Mouse (Mus musculus): ENCODE measurements around the gene Fkbp2.

DNA sequence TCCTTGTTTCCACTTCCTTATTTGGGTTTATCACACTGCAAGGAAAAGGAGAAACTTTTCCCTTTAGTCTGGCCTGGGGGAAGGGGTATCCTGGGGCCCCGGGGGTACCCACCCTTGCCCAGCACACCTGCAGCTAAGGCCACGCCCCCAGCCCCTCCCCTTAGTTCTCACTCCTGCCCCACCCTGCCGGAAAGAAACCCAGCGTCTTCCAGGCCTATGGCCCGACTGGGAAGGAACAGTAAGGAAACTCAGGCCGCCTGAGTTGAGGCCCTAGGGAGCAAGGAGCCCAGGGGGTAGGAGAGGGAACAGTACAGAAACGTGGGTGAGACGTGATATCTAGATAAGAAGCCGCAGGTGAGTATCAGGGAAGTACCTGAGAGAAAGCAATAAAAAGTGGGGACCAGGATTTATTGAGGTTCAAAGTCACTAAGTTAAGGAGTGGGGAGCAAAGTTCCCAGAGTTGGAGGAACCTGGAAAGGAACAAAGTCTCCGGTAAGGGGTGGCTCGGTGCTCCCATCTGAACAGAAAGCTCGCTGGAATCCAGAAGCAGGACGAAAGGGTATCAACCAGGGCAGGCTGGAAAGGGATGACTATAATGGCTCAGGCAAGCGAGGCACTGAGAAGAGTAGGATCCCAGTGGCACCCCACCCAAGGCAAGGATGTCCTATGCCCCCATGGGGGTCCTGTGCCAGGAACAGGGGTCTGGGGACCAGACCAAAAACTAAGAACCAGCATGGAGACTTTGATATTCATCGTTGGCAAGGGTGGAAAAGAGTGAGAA lies 11.6 kb downstream of the Fkbp2 start:
- no peak for TF ChIP-seq CTCF (IDR thresholded peaks at IDR 0.05; ENCODE audit: low read depth)
- no peak for TF ChIP-seq EP300 (IDR thresholded peaks at IDR 0.05; ENCODE audit: low read depth)

All from heart, postnatal 0 days (tissue).